Mouse (Mus musculus) MEL (cell line): Measurements from ENCODE around the gene Zfp280b. TPM values are rescaled to one million over a fixed set of nuclear protein-coding genes. Genes with fewer than 3 reads are reported as not detected.

ENCODE experiments used
- DNase-seq: peaks from one replicate; pipeline ENCODE4 v3.0.0; 2011; ENCODE audit warnings: low read depth, low spot score
- H3K27ac ChIP-seq: 2 replicates; pipeline ENCODE4 v1.5.1; 2012; ENCODE audit warnings: low read depth, mild to moderate bottlenecking, control low read depth, low read length, moderate library complexity; ENCODE audit not compliant: control insufficient read depth
- H3K27me3 ChIP-seq, 2 experiments: fragments of 150-350 bp in 1 of 2; sonication (generic) in 1 of 2; 2 replicates each; pipeline ENCODE4 v1.6.1; 2012; ENCODE audit warnings: low read length in 2 of 2, mild to moderate bottlenecking in 2 of 2, improper control_type of control experiment in 1 of 2, moderate library complexity in 1 of 2; ENCODE audit not compliant: insufficient read depth in 2 of 2, control insufficient read depth in 1 of 2
- H3K36me3 ChIP-seq, 2 experiments: 2 replicates each; pipeline ENCODE4 v1.6.1; 2012 to 2014; ENCODE audit warnings: low read length in 2 of 2, improper control_type of control experiment in 1 of 2, inconsistent platforms in 1 of 2, mild to moderate bottlenecking in 1 of 2; ENCODE audit not compliant: insufficient read depth in 2 of 2, control insufficient read depth in 1 of 2
- H3K4me1 ChIP-seq, 2 experiments: fragments of 150-350 bp in 1 of 2; sonication (generic) in 1 of 2; 2 replicates each; pipeline ENCODE4 v1.6.1; 2012; ENCODE audit warnings: low read length in 2 of 2, improper control_type of control experiment in 1 of 2, mild to moderate bottlenecking in 1 of 2; ENCODE audit not compliant: insufficient read depth in 2 of 2, control insufficient read depth in 1 of 2
- H3K4me3 ChIP-seq, 2 experiments: fragments of 150-350 bp in 1 of 2; sonication (generic) in 1 of 2; 2 replicates each; pipeline ENCODE4 v1.5.1; 2012; ENCODE audit warnings: low read depth in 2 of 2, low read length in 2 of 2, mild to moderate bottlenecking in 2 of 2, moderate library complexity in 2 of 2, control low read depth in 1 of 2, improper control_type of control experiment in 1 of 2; ENCODE audit not compliant: control insufficient read depth in 1 of 2, insufficient read depth in 1 of 2
- H3K79me2 ChIP-seq: 2 replicates; pipeline ENCODE4 v1.6.1; 2012; ENCODE audit warnings: mild to moderate bottlenecking, low read length, moderate library complexity; ENCODE audit not compliant: control insufficient read depth, poor library complexity, insufficient read depth
- H3K9ac ChIP-seq: 2 replicates; pipeline ENCODE4 v1.6.1; 2012; ENCODE audit warnings: low read depth, mild to moderate bottlenecking, control low read depth, low read length, moderate library complexity; ENCODE audit not compliant: control insufficient read depth, poor library complexity, severe bottlenecking
- H3K9me3 ChIP-seq: fragments of 150-350 bp; sonication (generic); replicated peaks from 2 replicates; pipeline ENCODE4 v1.6.1; 2012; ENCODE audit warnings: mild to moderate bottlenecking, low read length, improper control_type of control experiment, moderate library complexity; ENCODE audit not compliant: insufficient read depth
- BHLHE40 ChIP-seq: IDR thresholded peaks from 2 replicates; pipeline ENCODE4 v1.6.1; 2012; ENCODE audit warnings: low read depth, mild to moderate bottlenecking, inconsistent platforms, low read length, improper control_type of control experiment, borderline replicate concordance
- CTCF ChIP-seq, 3 experiments: IDR thresholded peaks in 2 of 3; conservative IDR thresholded peaks in 1 of 3; 2 replicates each; pipeline ENCODE4 v1.5.1; 2011 to 2012; ENCODE audit warnings: low read length in 3 of 3, low read depth in 2 of 3, mild to moderate bottlenecking in 2 of 3, improper control_type of control experiment in 1 of 3, inconsistent platforms in 1 of 3, mixed read lengths in 1 of 3, moderate library complexity in 1 of 3; ENCODE audit not compliant: control insufficient read depth in 1 of 3, insufficient read depth in 1 of 3, poor library complexity in 1 of 3, severe bottlenecking in 1 of 3
- ELF1 ChIP-seq: IDR thresholded peaks from 2 replicates; pipeline ENCODE4 v1.6.1; 2014; ENCODE audit warnings: low read depth, mild to moderate bottlenecking, inconsistent platforms, low read length, improper control_type of control experiment, moderate library complexity
- EP300 ChIP-seq, 2 experiments: IDR thresholded peaks; 2 replicates each; pipeline ENCODE4 v1.6.1; 2011; ENCODE audit warnings: improper control_type of control experiment in 2 of 2, low read length in 2 of 2, low read depth in 1 of 2, mild to moderate bottlenecking in 1 of 2
- GATA1 ChIP-seq: IDR thresholded peaks from 2 replicates; pipeline ENCODE4 v1.6.1; 2011; ENCODE audit warnings: low read depth, low read length, improper control_type of control experiment
- HCFC1 ChIP-seq: IDR thresholded peaks from 2 replicates; pipeline ENCODE4 v1.6.1; 2012; ENCODE audit warnings: low read depth, mild to moderate bottlenecking, inconsistent platforms, low read length, improper control_type of control experiment, moderate library complexity
- JUND ChIP-seq: IDR thresholded peaks from 2 replicates; pipeline ENCODE4 v1.6.1; 2011; ENCODE audit warnings: low read depth, mild to moderate bottlenecking, improper control_type of control experiment, low read length
- KAT2A ChIP-seq: conservative IDR thresholded peaks from 2 replicates; pipeline ENCODE4 v1.6.1; 2012; ENCODE audit warnings: low read depth, low read length, improper control_type of control experiment, inconsistent platforms
- MAZ ChIP-seq: IDR thresholded peaks from 2 replicates; pipeline ENCODE4 v1.6.1; 2012; ENCODE audit warnings: low read depth, mild to moderate bottlenecking, inconsistent platforms, low read length, improper control_type of control experiment
- MEF2A ChIP-seq: IDR thresholded peaks from 2 replicates; pipeline ENCODE4 v1.6.1; 2014; ENCODE audit warnings: low read depth, mild to moderate bottlenecking, inconsistent platforms, low read length, improper control_type of control experiment; ENCODE audit not compliant: poor library complexity, insufficient replicate concordance, severe bottlenecking; ENCODE audit errors: extremely low read depth
- MXI1 ChIP-seq: IDR thresholded peaks from 2 replicates; pipeline ENCODE4 v1.6.1; 2011; ENCODE audit warnings: mild to moderate bottlenecking, low read depth, low read length, improper control_type of control experiment
- MYB ChIP-seq: IDR thresholded peaks from 2 replicates; pipeline ENCODE4 v1.6.1; 2011; ENCODE audit warnings: mild to moderate bottlenecking, low read depth, low read length, improper control_type of control experiment
- NELFE ChIP-seq: IDR thresholded peaks from 2 replicates; pipeline ENCODE4 v1.6.1; 2011; ENCODE audit warnings: low read depth, low read length, improper control_type of control experiment
- NRF1 ChIP-seq: IDR thresholded peaks from 2 replicates; pipeline ENCODE4 v1.6.1; 2014; ENCODE audit warnings: low read depth, mild to moderate bottlenecking, inconsistent platforms, low read length, improper control_type of control experiment, moderate library complexity; ENCODE audit not compliant: poor library complexity, insufficient read depth, severe bottlenecking
- POLR2A ChIP-seq, 2 experiments: IDR thresholded peaks; 2 replicates each; pipeline ENCODE4 v1.6.1; 2011 to 2012; ENCODE audit warnings: low read length in 2 of 2, mild to moderate bottlenecking in 2 of 2, control low read depth in 1 of 2, improper control_type of control experiment in 1 of 2, low read depth in 1 of 2, moderate library complexity in 1 of 2; ENCODE audit not compliant: control insufficient read depth in 1 of 2, insufficient read depth in 1 of 2, poor library complexity in 1 of 2
- POLR2AphosphoS2 ChIP-seq: IDR thresholded peaks from 2 replicates; pipeline ENCODE4 v1.6.1; 2011; ENCODE audit warnings: low read length, improper control_type of control experiment
- POLR2AphosphoS5 ChIP-seq: IDR thresholded peaks from 2 replicates; pipeline ENCODE4 v1.6.1; 2012; ENCODE audit warnings: low read depth, borderline replicate concordance, mild to moderate bottlenecking, inconsistent platforms, low read length, moderate library complexity, mixed read lengths
- RAD21 ChIP-seq: IDR thresholded peaks from 2 replicates; pipeline ENCODE4 v1.6.1; 2011; ENCODE audit warnings: mild to moderate bottlenecking, low read depth, low read length, improper control_type of control experiment
- RCOR1 ChIP-seq: IDR thresholded peaks from 2 replicates; pipeline ENCODE4 v1.6.1; 2012; ENCODE audit warnings: low read depth, mild to moderate bottlenecking, inconsistent platforms, low read length, improper control_type of control experiment
- SIN3A ChIP-seq: IDR thresholded peaks from 2 replicates; pipeline ENCODE4 v1.6.1; 2012; ENCODE audit warnings: low read length, improper control_type of control experiment, inconsistent platforms
- SMC3 ChIP-seq: IDR thresholded peaks from 2 replicates; pipeline ENCODE4 v1.6.1; 2011; ENCODE audit warnings: low read depth, low read length, improper control_type of control experiment
- TAL1 ChIP-seq: IDR thresholded peaks from 2 replicates; pipeline ENCODE4 v1.6.1; 2012; ENCODE audit warnings: mild to moderate bottlenecking, inconsistent platforms, low read length, moderate library complexity, mixed read lengths
- TBP ChIP-seq: IDR thresholded peaks from 2 replicates; pipeline ENCODE4 v1.8.0; 2011; ENCODE audit warnings: low read depth, low read length, improper control_type of control experiment
- TCF12 ChIP-seq: IDR thresholded peaks from 2 replicates; pipeline ENCODE4 v1.6.1; 2014; ENCODE audit warnings: low read depth, mild to moderate bottlenecking, inconsistent platforms, low read length, improper control_type of control experiment, moderate library complexity
- UBTF ChIP-seq: IDR thresholded peaks from 2 replicates; pipeline ENCODE4 v1.6.1; 2012; ENCODE audit warnings: low read depth, mild to moderate bottlenecking, inconsistent platforms, low read length, improper control_type of control experiment, moderate library complexity, borderline replicate concordance; ENCODE audit not compliant: insufficient read depth
- USF1 ChIP-seq: IDR thresholded peaks from 2 replicates; pipeline ENCODE4 v1.6.1; 2014; ENCODE audit warnings: low read depth, mild to moderate bottlenecking, inconsistent platforms, low read length, improper control_type of control experiment, moderate library complexity
- ZC3H11A ChIP-seq: IDR thresholded peaks from 2 replicates; pipeline ENCODE4 v1.6.1; 2012; ENCODE audit warnings: low read depth, mild to moderate bottlenecking, inconsistent platforms, low read length, improper control_type of control experiment
- polyA plus RNA-seq, 2 experiments: library from polyadenylated mRNA; stranded (reverse) in 1 of 2; unstranded in 1 of 2; fragments of >175 nt in 1 of 2; fragments of >200 nt in 1 of 2; gene quantifications; 2 replicates each; pipeline versions ENCODE4 v1.2.1 to v1.2.4; 2012; ENCODE audit warnings: low replicate concordance in 2 of 2, low read depth in 1 of 2; ENCODE audit not compliant: insufficient read length in 2 of 2, insufficient read depth in 1 of 2, missing spikeins in 1 of 2
- total RNA-seq: library from RNA; depleted of rRNA; stranded (reverse); fragments of 300-350 nt; gene quantifications from 2 replicates; pipeline ENCODE4 v1.2.3, GENCODE M21; 2012

Gene Zfp280b
- total and polyA plus RNA-seq, 3 experiments, result 7.9 to 18.6 TPM; not detected in 1

DNA sequence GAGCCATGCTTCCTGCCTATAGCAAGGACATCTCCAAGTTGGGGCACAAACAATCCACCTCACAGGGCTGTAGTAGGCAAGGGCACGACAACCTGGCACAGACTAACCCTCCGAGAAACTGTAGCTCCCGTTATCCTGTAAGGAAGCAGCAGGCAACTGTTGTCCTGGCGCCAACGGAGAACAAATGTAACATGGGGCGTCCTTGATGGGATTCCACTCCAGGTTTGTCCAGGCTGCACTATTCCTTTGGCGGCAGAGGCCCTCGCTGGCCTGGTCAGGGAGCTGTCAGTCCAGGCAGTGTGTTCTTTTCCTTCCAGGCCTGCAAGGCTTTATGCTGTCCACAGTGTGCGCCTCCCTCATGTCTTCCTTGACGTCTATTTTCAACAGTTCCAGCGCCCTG is 37.0 kb upstream of the Zfp280b start:
- no peaks in the 10 kb centered on the region for H3K36me3 ChIP-seq
- no peak overlapping the region for H3K9ac ChIP-seq
- TF ChIP-seq RAD21 (no peak), SIN3A (no peak), CTCF (IDR thresholded peaks at IDR 0.05 in 2 of 3, conservative IDR thresholded peaks at IDR 0.05 in 1 of 3; ENCODE audit: control insufficient read depth in 1 of 3, insufficient read depth in 1 of 3, low read depth in 2 of 3, low read length in 3 of 3, poor library complexity in 1 of 3, severe bottlenecking in 1 of 3) (no peak), NELFE (no peak), HCFC1 (no peak), POLR2AphosphoS5 (no peak), MXI1 (no peak), MYB (no peak), GATA1 (no peak), MEF2A (no peak), UBTF (no peak), KAT2A (no peak), SMC3 (no peak), RCOR1 (no peak), USF1 (no peak), JUND (no peak), POLR2AphosphoS2 (no peak), MAZ (no peak), TBP (no peak)
- H3K27me3 ChIP-seq, result peaks cover 7 to 16% of the 10 kb centered on the region in 2 experiments
- H3K9me3 ChIP-seq, result no peaks in the 10 kb centered on the region
- no peaks in the 10 kb centered on the region for H3K79me2 ChIP-seq
- no peak overlapping the region for H3K4me3 ChIP-seq
- no peak overlapping the region for H3K27ac ChIP-seq
- H3K4me1 ChIP-seq, result no peaks in the 10 kb centered on the region
- DNase-seq, result no peak

DNA sequence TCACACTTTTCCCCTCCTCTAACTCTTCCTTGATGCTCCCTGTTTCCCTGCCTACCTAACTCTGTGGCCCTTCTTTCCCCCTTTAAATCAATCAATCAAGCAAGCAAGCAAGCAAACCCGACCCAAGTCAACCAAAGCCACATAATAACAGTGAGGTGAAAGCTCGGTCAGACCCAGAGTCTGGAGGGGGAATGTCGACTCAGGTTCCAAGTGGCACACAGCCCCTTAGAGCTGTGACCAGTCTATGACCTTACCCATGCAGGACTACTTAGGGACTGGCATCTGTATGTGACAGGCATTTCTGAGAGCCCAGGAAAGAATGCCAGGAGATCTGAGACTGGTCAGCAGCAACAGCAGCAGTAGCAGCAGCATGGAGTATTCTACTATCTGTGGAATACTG is 36.1 kb upstream of the Zfp280b start:
- no peak for TF ChIP-seq KAT2A
- no peak for TF ChIP-seq NRF1
- TF ChIP-seq UBTF, result no peak
- TF ChIP-seq TBP, result no peak
- no peak for TF ChIP-seq TCF12
- no peak for TF ChIP-seq TAL1
- no peak for TF ChIP-seq POLR2A (IDR thresholded peaks at IDR 0.05; ENCODE audit: control insufficient read depth in 1 of 2, insufficient read depth in 1 of 2, low read depth in 1 of 2, low read length in 2 of 2, poor library complexity in 1 of 2)
- TF ChIP-seq POLR2AphosphoS2, result no peak
- TF ChIP-seq NELFE, result no peak
- no peak for TF ChIP-seq GATA1
- no peak for TF ChIP-seq ZC3H11A
- no peak for TF ChIP-seq POLR2AphosphoS5
- TF ChIP-seq BHLHE40, result no peak
- TF ChIP-seq USF1, result no peak
- no peak for TF ChIP-seq ELF1
- no peak for TF ChIP-seq MXI1
- TF ChIP-seq EP300 (IDR thresholded peaks at IDR 0.05; ENCODE audit: low read depth in 1 of 2, low read length in 2 of 2), result no peak

More for the DNA sequence above, 36.1 kb upstream of the Zfp280b start:
- Histone ChIP-seq H3K4me1 (no peaks in the 10 kb centered on the region), H3K27me3 (peaks cover 7 to 16% of the 10 kb centered on the region in 2 experiments), H3K9ac (no peak overlapping the region), H3K4me3 (no peak overlapping the region), H3K27ac (no peak overlapping the region), H3K9me3 (no peaks in the 10 kb centered on the region), H3K36me3 (no peaks in the 10 kb centered on the region), H3K79me2 (no peaks in the 10 kb centered on the region)
- DNase-seq, result no peak
